Mouse (Mus musculus) embryo, embryonic 10.5 days (tissue): ENCODE data around the gene E130114P18Rik.

Source experiments
- DNase-seq: peaks from one replicate; pipeline ENCODE4 v3.0.0-alpha.2; 2015; ENCODE audit warnings: low spot score

E130114P18Rik gene

DNA sequence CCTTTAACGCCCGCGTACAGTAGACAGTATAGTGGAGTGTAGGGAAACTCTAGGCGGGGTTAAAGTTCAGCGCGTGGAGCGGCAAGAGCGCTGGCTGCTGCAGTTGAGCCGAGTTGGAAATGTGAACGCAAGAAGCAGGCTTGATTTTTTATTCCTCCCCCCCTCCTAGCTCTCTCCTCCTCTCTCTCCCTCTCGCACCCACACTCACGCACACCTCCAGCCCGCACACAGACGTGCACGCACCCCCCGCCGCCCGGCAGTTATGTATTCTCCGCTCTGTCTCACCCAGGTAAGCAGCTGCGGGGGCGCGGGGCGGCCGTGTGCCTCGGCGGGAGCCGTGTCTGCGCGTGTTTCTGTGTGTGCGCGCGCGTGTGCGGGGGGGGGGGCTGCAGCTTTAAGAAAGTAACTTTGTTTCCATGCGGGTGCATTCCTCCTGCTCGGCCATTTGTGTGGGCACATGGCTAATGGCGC, at the start of gene E130114P18Rik:
TSS of gene E130114P18Rik (minus strand) at position 373 of the 471 bp plus-strand sequence.
- DNase-seq = peak; percentile 76

DNA sequence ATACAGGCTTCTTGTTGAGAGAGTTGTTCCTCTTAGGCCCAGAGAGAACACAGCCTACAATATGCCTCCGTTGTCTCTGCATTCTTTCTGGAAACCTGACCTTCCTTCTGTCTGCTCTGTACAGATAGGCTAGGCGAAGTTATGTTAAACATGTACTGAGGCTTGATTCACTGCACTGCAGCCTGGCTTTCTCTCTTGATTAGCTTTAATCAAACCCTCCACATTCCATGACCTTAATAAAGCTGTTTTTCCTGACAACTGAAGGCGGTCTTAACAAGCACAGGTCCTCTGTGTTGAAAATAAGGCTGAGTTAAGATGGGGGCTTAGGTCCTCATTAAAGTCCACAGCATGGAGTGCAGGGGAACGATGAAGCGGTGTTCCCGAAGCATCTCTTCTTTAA, 49.2 kb upstream of the E130114P18Rik start:
- no peak for DNase-seq

- no peak for DNase-seq
Observed at GRCm38 (mm10) chr4:97825841-97826240, 48.0 kb upstream of the E130114P18Rik start.

DNA sequence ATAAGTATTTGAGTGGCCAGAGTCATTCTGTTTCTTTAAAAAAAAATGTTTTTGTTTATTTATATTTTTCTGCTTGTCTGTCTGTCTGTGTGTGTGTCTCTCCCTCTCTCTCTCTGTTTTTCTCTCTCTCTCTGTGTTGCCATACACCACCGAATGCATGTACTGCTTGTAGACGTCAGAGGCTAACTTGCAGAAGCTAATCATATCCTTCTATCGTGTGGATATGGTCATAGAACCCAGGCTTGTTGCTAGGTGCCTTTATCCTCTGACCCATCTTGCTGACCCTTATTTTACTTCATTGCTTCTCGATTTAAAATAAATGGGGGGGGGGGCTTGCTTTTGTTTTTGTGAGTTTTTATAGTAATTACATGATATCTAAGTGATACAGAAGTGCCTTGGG, 47.6 kb upstream of the E130114P18Rik start:
- no peak for DNase-seq

DNA sequence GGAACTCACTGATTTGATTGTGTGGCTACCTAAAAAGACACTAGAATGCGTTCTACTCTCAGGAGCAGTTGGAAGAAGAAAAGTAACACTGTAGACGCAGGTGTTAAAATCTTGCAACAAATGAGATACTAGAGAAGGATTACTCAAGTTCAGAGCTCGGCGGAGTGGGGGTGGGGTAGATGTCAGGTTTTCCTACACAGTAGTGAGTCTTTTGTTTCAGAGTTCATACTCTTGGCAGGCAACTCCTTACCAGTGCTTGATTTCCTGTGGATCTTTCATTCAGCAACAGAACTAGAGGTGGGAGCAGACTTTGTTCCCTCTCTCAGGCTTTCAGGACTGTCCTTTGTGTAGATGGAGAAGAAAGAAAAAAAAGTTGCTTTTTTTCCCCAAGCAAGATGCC, 46.6 kb upstream of the E130114P18Rik start:
- no peak for DNase-seq

GRCm38 (mm10) chr4:97823512-97823911, 45.6 kb upstream of the E130114P18Rik start:
- DNase-seq = no peak

- DNase-seq = no peak
Observed at GRCm38 (mm10) chr4:97821556-97822251, 43.8 kb upstream of the E130114P18Rik start.

DNA sequence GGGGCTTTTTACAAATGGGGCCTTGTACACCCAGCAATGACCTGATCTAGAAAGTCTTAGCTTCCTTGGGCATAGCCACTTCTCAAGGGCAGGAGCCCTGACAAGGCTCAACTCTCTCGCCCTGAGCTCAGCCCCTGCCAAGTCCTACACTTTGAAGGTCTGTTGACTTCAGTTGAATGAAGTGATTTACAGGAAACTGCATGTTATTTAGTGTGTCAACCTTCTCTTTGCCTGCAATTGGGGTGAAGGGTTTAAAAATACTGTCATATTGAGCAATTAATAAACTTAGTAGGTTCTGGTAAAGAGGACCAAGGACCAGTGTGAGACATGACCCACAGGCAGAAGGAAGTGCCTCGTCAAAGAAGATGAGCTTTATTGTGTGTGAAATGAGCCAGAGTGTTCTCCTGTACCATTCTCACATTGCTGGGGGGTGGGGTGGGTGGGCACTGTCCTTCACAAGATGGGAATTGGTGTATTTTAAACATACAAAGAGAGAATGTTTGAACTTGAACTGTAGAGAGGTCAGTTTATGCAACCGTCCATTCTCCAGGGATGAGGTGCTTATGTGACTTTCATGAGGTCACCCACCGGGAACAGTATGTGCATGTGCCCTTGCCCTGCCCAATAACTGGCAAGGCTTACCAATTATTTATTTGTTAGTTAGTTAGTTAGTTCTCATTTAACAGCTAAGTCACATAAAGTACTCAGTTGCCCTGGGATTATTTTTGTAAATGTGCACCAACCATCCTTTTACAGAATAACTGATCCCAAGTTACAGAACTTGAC, 42.8 kb upstream of the E130114P18Rik start:
- no peak for DNase-seq

- no peak for DNase-seq
Observed at GRCm38 (mm10) chr4:97819101-97819500, 41.2 kb upstream of the E130114P18Rik start.

- DNase-seq = no peak
Observed at GRCm38 (mm10) chr4:97818498-97818897, 40.6 kb upstream of the E130114P18Rik start.

DNA sequence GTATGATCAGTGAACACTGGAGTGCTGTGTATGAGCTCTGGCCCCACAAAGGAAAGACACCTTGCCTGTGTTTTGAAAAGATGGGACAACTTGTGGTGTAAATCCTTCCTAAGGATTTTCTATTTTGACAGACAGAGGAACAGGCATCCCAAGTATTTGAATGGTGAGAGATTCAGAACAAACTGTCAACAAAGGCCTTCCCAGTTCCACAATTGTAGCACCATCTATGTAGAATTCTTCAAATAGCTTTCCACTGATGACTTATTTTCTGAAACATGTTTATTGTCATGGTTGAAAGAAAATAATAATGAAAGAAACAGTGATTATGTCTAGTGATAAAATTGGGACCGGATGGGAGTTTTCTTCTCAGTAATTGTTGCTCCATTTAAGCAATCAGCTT, 39.9 kb upstream of the E130114P18Rik start:
- DNase-seq = no peak

DNA sequence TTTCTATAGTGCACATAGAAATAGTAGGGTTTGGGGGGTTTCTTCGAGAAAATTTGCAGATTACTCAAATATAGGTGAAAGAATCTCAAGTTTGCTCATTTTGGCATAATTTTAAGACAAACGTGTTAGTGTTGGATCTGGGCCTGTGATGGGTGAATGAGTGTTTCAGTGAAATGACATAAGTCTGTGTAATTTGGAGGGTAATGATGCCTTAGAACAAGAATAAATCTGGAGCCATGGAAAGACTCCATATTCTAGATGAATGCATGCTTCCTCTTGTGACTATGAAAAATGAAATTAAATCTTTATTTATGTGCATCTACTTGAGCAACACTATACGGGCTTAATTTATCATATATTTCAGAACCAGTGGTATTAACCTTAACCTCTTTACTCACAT, 38.9 kb upstream of the E130114P18Rik start:
- no peak for DNase-seq

DNA sequence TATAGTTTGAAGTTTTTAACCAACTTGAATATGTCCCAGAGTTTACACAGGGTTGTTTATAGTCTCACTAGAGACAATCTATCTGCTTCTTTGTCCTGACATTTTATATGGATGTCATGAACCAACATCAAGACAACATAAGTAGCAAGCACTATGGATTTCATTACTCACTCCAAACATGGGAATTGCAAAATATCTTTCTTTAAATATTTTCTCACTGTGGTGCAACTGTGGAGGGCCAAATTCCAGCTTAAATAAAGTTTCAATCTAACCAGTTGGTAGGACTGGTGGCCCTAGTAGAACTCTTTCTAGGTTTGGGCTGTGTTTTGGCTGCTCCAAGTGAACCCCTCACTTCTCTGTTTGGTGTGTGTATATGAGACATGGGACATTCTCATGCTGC, 38.1 kb upstream of the E130114P18Rik start:
- no peak for DNase-seq

- no peak for DNase-seq
Observed at GRCm38 (mm10) chr4:97814515-97814914, 36.6 kb upstream of the E130114P18Rik start.

DNA sequence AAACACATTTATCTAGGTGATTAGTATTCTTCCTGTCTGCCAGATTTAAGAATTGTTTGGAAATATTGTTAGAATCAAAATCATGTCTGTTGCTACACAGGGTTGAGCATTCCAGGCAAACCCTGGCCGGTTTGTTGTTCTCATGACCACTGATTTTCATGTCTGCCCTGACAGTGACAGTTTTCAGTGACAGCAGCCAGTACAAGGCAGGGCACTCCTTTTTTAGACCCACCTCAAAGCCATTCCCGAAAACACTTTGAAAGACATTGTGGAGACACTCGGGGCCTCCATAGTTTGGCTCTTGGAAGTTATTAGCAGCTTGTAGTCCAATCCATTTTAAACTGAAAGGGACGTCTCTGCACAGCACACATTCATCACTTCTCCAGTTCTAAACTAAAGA, 36.1 kb upstream of the E130114P18Rik start:
- no peak for DNase-seq

- no peak for DNase-seq
Observed at GRCm38 (mm10) chr4:97813035-97813434, 35.2 kb upstream of the E130114P18Rik start.

GRCm38 (mm10) chr4:97810348-97810939, 32.6 kb upstream of the E130114P18Rik start:
- no peak for DNase-seq

- no peak for DNase-seq
Observed at GRCm38 (mm10) chr4:97809582-97810295, 31.9 kb upstream of the E130114P18Rik start.

DNA sequence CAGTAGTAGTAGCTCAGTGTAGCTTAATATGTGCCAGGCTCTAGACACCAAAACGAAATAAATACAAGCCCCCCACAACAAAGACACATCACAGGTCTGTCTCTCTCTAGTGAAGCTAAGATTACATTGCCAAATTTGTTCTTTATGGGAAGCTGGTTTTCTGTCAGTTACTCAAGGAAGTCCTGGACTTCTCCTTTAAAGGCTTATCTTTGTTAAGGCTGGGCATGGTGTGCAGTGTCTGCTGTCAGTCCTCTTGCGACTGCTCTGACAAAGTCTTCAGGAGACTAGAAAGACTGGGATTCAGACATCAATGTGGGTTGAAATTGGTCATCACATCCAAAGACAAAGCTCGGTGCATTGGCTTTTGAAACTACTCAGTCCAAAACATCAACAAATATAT, 31.0 kb upstream of the E130114P18Rik start:
- DNase-seq = no peak

GRCm38 (mm10) chr4:97806924-97807323, 29.0 kb upstream of the E130114P18Rik start:
- DNase-seq = no peak

- peak; percentile 34 for DNase-seq
Observed at GRCm38 (mm10) chr4:97805896-97806808, 28.3 kb upstream of the E130114P18Rik start.
